Mouse (Mus musculus) hindbrain, postnatal 0 days (tissue): ENCODE results near the gene Cacna2d4. TPM values are rescaled to one million over a fixed set of nuclear protein-coding genes. Genes with fewer than 3 reads are reported as not detected.
A peak's percentile ranks its signal among the peaks of the same experiment; 100 is the strongest.
"Not testable (repeated sequence)": the region's sequence is repeated elsewhere in the genome, so short reads cannot be mapped to it uniquely, and the experiment has no call there.

Experiments used
- ATAC-seq: fragments of 200-750 bp; cut with Nextera tagmentation; 2 replicates; pipeline ENCODE4 v1.8.0; 2017; ENCODE audit warnings: mild to moderate bottlenecking, moderate TSS enrichment, moderate library complexity
- DNase-seq: peaks from one replicate; pipeline ENCODE4 v3.0.0-alpha.2; 2015; ENCODE audit warnings: low spot score
- H3K27ac ChIP-seq: fragments of 300-500 bp; sonication (generic); 2 replicates; pipeline ENCODE4 v1.5.1; 2014; ENCODE audit warnings: mild to moderate bottlenecking
- H3K27me3 ChIP-seq: fragments of 300-500 bp; sonication (generic); 2 replicates; pipeline ENCODE4 v1.6.1; 2014; ENCODE audit warnings: low read length, mixed read lengths; ENCODE audit not compliant: insufficient read depth
- H3K36me3 ChIP-seq: fragments of 300-500 bp; sonication (generic); 2 replicates; pipeline ENCODE4 v1.6.1; 2014; ENCODE audit warnings: low read length, mixed read lengths; ENCODE audit not compliant: insufficient read depth
- H3K4me1 ChIP-seq: fragments of 300-500 bp; sonication (generic); 2 replicates; pipeline ENCODE4 v1.6.1; 2014; ENCODE audit warnings: antibody characterized with exemption, low read length, mixed read lengths; ENCODE audit not compliant: insufficient read depth
- H3K4me2 ChIP-seq: fragments of 300-500 bp; sonication (generic); 2 replicates; pipeline ENCODE4 v1.6.1; 2014; ENCODE audit warnings: low read depth, mild to moderate bottlenecking, low read length, moderate library complexity, mixed read lengths
- H3K4me3 ChIP-seq: fragments of 300-500 bp; sonication (generic); 2 replicates; pipeline ENCODE4 v1.5.1; 2014; ENCODE audit warnings: low read length
- H3K9ac ChIP-seq: fragments of 300-500 bp; sonication (generic); replicated peaks from 2 replicates; pipeline ENCODE4 v1.6.1; 2014; ENCODE audit warnings: mild to moderate bottlenecking, low read length, moderate library complexity, mixed read lengths
- H3K9me3 ChIP-seq: fragments of 300-500 bp; sonication (generic); 2 replicates; pipeline ENCODE4 v1.6.1; 2016; ENCODE audit warnings: low read length, mixed read lengths
- CTCF ChIP-seq: IDR thresholded peaks from 2 replicates; pipeline ENCODE4 v1.5.1; 2016; ENCODE audit warnings: antibody characterized with exemption, control low read depth, low read depth
- WGBS: fragments of 180-500 bp; shearing (Covaris S2); extraction: QIAGEN DNeasy Blood & Tissue Kit; methylation state at CpG from one replicate; pipeline ENCODE4 v1.1.7; 2014; 5-methylcytosine and 5-hydroxymethylcytosine counted together
- polyA plus RNA-seq: library from polyadenylated mRNA; unstranded; fragments of >200 nt; fragmentation: Nextera tagmentation; extraction: Ambion mirVana; gene quantifications from 2 replicates; pipeline ENCODE4 v1.2.1, GENCODE M21; 2015
- total RNA-seq: library from RNA; depleted of rRNA; stranded (reverse); fragments of >200 nt; gene quantifications from 2 replicates; pipeline ENCODE4 v1.2.3, GENCODE M21; 2014

The Cacna2d4 gene
- total and polyA plus RNA-seq, 2 experiments from 2014 or later = 1.2 to 2.6 TPM

DNA sequence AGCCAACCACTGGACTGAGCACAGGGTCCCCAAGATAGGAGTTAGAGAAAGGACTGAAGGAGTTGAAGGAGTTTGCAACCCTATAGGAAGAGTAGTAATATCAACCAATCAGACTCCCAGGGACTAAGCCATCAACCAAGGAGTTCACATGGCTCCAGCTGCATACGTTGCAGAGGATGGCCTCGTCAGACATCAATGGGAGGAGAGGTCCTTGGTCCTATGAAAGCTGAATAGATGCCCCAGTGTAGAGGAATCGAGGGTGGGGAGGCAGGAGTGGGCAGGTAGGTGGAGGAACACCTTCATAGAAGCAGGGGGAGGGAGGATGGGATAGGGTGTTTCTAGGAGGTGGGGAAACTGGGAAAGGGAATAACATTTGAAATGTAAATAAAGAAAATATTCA lies 31.4 kb upstream of the Cacna2d4 start:
- Histone ChIP-seq H3K36me3 (0 out of 2 replicates have a peak, but pooled peaks cover 13% of the 10 kb centered on the region), H3K9me3 (no peaks in the 10 kb centered on the region), H3K4me2 (no peak overlapping the region), H3K9ac (no peak overlapping the region), H3K27me3 (no peaks in the 10 kb centered on the region), H3K4me3 (no peak overlapping the region), H3K4me1 (no peaks in the 10 kb centered on the region), H3K27ac (no peak overlapping the region)
- WGBS = 36% methylated on average over 3 of the region's 3 CpGs
- ATAC-seq (no peak), DNase-seq (no peak)
- no peak for TF ChIP-seq CTCF

DNA sequence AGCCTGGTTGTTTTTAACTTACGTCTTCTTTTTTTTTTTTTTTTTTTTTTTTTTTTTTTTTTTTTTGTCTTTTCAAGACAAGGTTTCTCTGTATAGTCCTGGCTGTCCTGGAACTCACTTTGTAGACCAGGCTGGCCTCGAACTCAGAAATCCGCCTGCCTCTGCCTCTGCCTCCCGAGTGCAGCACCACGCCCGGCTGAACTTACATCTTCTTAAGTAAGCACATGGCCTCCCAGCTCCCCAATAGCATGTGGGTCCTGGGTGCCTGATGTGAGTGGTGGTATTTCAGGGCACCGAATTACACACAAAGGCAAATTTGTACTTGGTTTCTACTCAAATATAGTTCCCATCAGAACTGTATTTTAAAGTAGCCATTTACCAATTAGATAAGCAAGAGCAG lies 30.3 kb upstream of the Cacna2d4 start:
- not testable (repeated sequence) for H3K4me3 ChIP-seq, ATAC-seq, H3K27ac ChIP-seq, H3K4me2 ChIP-seq, H3K9ac ChIP-seq, H3K4me1 ChIP-seq, H3K9me3 ChIP-seq, H3K36me3 ChIP-seq, H3K27me3 ChIP-seq, DNase-seq
- WGBS = 80% methylated on average over 7 of the region's 7 CpGs

DNA sequence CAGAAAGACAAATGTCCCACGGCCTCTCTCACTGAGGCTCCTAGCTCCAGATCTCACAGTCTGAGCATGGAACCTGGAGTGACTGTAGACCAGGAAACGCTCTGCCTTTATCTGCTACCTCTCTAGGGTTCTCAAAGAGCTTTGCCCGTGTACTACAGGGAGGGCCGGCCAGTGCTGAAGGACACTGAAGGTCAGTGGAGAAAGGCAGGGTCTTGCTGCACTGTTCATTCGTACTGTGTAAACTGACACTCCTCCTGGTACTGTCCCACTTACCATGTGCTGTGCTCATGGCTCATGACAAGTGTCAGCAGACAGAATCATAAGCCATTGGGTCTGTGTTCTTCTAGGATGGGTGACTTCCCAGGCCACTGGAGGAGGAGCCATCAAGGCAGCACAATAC lies 23.0 kb upstream of the Cacna2d4 start:
- H3K4me2 ChIP-seq = no peak overlapping the region
- no peaks in the 10 kb centered on the region for H3K4me1 ChIP-seq
- H3K36me3 ChIP-seq = peaks cover 17% of the 10 kb centered on the region
- ATAC-seq = no peak
- H3K9me3 ChIP-seq = no peaks in the 10 kb centered on the region
- H3K9ac ChIP-seq = no peak overlapping the region
- no peak overlapping the region for H3K27ac ChIP-seq
- WGBS = 88% methylated on average over 5 of the region's 5 CpGs
- H3K27me3 ChIP-seq = no peaks in the 10 kb centered on the region
- TF ChIP-seq CTCF = no peak
- no peak overlapping the region for H3K4me3 ChIP-seq
- no peak for DNase-seq

DNA sequence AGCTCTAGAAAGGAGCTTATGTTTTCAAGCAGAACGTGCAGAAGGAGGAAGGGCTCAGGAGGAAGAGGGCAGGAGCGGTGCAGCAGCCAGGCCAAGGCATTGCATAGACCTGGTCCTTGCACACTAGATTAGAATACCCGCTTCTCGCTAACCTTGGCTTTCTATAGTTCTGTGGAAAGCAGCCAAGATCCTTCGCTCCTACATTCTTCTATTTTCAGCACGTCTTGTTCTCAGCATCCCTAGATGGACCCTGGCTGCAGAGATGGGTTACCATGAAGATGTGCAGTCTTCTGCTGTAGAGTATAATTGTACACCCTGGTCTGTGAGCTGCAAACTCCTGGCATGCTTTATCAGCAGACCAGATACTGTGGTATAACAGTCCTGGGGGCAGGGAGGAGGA lies 22.1 kb upstream of the Cacna2d4 start:
- no peak for TF ChIP-seq CTCF
- DNase-seq (no peak), ATAC-seq (no peak)
- no peak overlapping the region for H3K27ac ChIP-seq
- H3K36me3 ChIP-seq = peaks cover 17% of the 10 kb centered on the region
- no peaks in the 10 kb centered on the region for H3K9me3 ChIP-seq
- H3K4me2 ChIP-seq = no peak overlapping the region
- H3K9ac ChIP-seq = no peak overlapping the region
- no peaks in the 10 kb centered on the region for H3K4me1 ChIP-seq
- WGBS = 69% methylated on average over 6 of the region's 6 CpGs
- no peaks in the 10 kb centered on the region for H3K27me3 ChIP-seq
- no peak overlapping the region for H3K4me3 ChIP-seq

DNA sequence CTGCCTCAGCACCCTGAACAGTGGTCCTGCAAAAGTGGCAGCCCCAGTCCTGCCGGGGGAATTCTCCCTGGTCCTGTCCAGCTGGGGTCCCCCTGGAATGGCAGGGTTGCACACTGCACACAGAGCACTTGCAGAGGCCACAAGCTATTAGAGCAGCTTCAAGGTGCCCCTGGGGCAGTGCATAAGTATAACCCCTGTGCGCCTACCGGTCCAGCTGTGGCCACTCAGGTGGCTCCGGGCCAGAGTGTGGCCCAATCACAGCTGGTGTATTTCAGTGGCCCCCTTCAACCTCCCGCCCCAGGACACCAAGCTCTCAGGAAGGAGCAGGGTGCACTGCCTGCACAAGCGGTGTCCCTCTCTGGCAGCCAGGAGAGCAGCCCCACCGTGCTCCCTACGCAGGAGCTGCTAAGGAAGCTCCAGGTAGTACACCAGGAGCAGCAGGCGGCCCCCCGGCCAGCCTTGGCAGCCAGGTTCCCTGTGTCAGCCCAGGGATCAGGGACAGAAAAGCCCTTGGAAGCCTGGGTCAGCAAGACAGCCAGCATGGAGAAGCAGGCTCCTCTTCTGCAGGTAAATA lies 21.2 kb upstream of the Cacna2d4 start:
- Histone ChIP-seq H3K9ac (no peak overlapping the region), H3K4me2 (no peak overlapping the region), H3K27ac (no peak overlapping the region), H3K27me3 (no peaks in the 10 kb centered on the region), H3K36me3 (peaks cover 17% of the 10 kb centered on the region), H3K4me1 (no peaks in the 10 kb centered on the region), H3K9me3 (no peaks in the 10 kb centered on the region), H3K4me3 (no peak overlapping the region)
- no peak for TF ChIP-seq CTCF
- no peak for DNase-seq
- ATAC-seq = 0 out of 2 replicates have a peak, but pooled peaks have one; percentile 15
- 95% methylated on average over 10 of the region's 10 CpGs for WGBS

DNA sequence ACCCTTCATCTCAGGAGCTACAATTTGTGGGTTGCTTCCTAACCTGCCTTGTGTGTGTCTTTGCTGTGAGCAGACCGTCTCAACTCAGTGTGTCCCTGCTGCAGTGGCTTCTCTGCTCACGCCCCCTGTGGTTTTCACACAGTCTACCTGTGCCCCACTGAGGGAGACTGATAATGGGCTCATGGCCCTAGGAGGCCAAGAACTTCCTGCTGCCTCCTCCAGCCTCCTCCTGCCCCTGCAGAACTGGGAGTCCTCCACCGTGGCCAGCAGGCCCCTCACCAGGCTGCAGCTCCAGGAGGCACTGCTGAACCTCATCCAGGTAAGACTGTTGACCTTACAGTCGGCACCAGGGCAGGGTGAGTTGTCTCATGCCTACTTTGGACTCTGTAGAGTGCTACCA lies 18.7 kb upstream of the Cacna2d4 start:
- Histone ChIP-seq H3K4me3 (no peak overlapping the region), H3K36me3 (peaks cover 17% of the 10 kb centered on the region), H3K27ac (no peak overlapping the region), H3K4me1 (peaks cover 5% of the 10 kb centered on the region), H3K9me3 (no peaks in the 10 kb centered on the region), H3K4me2 (no peak overlapping the region), H3K27me3 (no peaks in the 10 kb centered on the region), H3K9ac (no peak overlapping the region)
- 76% methylated on average over 4 of the region's 4 CpGs for WGBS
- no peak for DNase-seq
- TF ChIP-seq CTCF = no peak
- no peak for ATAC-seq

DNA sequence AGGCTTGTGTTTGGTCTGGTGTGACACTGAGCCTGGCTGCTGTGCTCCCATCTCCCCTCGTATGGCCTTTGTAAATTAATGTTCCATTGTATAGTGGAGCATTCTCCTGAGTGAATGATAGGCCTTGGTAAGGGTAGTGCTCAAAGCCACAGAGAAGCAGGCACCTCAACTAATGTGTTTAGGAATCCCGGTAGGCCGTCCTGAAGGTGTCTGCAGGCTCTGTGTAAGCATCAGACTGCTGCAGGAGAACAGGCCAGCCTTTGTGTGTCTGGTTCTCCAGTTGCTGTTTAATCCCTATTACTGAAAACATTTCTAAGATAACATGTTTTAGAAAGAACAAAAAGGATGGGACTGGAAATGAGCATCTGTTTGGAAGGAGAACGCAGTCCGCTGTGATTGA lies 17.7 kb upstream of the Cacna2d4 start:
- Histone ChIP-seq H3K9me3 (no peaks in the 10 kb centered on the region), H3K27me3 (no peaks in the 10 kb centered on the region), H3K4me3 (no peak overlapping the region), H3K36me3 (peaks cover 12% of the 10 kb centered on the region), H3K4me1 (peaks cover 5% of the 10 kb centered on the region), H3K9ac (no peak overlapping the region), H3K27ac (no peak overlapping the region), H3K4me2 (no peak overlapping the region)
- DNase-seq (no peak), ATAC-seq (no peak)
- TF ChIP-seq CTCF = no peak
- WGBS = 83% methylated on average over 5 of the region's 5 CpGs
